Mouse (Mus musculus): ENCODE data around the gene Chordc1. TPM values are rescaled to one million over a fixed set of nuclear protein-coding genes. Genes with fewer than 3 reads are reported as not detected.
"Not testable (repeated sequence)": the region's sequence is repeated elsewhere in the genome, so short reads cannot be mapped to it uniquely, and the experiment has no call there.

The Chordc1 gene
- polyA plus RNA-seq (2015; fragmentation: Nextera tagmentation; extraction: Ambion mirVana): 24.9 and 25.8 TPM in 2 replicates

DNA sequence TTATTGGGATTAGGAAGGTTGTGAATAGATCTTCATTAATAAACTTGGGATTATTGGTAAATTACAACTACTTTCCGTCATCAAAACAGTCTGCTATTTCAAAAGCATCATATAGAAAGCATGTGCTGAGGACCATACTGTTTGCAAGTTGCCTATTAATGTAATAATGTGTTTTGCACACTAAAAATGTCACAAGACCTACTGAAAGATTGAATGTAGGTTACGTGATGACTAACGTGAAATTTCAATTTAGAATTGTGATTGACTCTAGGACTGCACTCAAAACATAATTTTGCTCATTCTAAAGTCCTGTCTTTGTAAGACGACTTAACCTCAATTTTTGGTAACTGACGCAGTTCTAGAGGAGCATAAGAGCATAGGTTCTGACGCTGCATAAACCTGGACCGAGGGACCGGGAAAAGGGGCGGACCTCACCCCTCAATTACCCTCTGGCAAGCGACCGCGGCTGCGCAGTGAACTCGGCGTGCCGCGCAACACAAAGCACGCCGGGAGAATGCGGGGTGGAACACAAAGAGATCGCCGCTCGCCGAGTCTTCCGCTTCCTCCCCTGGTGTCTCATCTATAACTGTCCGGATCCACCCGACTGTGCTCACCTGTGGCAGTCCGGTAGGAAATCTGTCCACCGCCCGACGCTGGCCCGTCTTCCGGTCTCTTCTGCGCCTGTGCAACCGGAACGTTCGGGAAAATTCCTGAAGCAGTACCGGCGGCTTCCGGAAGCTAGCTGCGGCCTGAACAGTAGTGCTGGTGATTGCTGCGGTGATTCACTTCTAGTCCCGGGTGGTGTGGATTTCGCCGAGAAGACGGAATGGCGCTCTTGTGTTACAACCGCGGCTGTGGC, at the start of gene Chordc1:
Chordc1 (plus strand) TSS at position 555 of the 859 bp plus-strand sequence.
- Histone ChIP-seq H3K27ac (ENCODE audit: low read depth) (peak within 1 kb of the TSS; percentile 92), H3K4me1 (ENCODE audit: insufficient read depth) (0 out of 2 replicates have a peak, but pooled peaks cover 6% of the 10 kb centered on the region), H3K36me3 (replicated peaks; ENCODE audit: insufficient read depth, low read length) (no peaks in the 10 kb centered on the region; the same call in 1 of the 2 replicates), H3K9ac (replicated peaks) (peak within 1 kb of the TSS; percentile 98), H3K9me3 (ENCODE audit: low read length) (no peaks in the 10 kb centered on the region), H3K4me3 (ENCODE audit: low read depth, low read length) (peak within 1 kb of the TSS; percentile 96), H3K27me3 (ENCODE audit: insufficient read depth, low read length) (no peaks in the 10 kb centered on the region), H3K4me2 (ENCODE audit: low read depth, low read length) (peak within 1 kb of the TSS; percentile 84)
- peak; percentile 26; the same call in 1 of the 2 replicates for TF ChIP-seq EP300 (IDR thresholded peaks at IDR 0.05; ENCODE audit: low read depth)
- 0 out of 2 replicates have a peak, but pooled peaks have one; percentile 10 for TF ChIP-seq CTCF (IDR thresholded peaks at IDR 0.05; ENCODE audit: low read depth)
- 3% methylated on average over 49 of the region's 49 CpGs for WGBS (ENCODE audit: insufficient replicate concordance)
- peak; percentile 93 for DNase-seq
- peak; percentile 99 for ATAC-seq

DNA sequence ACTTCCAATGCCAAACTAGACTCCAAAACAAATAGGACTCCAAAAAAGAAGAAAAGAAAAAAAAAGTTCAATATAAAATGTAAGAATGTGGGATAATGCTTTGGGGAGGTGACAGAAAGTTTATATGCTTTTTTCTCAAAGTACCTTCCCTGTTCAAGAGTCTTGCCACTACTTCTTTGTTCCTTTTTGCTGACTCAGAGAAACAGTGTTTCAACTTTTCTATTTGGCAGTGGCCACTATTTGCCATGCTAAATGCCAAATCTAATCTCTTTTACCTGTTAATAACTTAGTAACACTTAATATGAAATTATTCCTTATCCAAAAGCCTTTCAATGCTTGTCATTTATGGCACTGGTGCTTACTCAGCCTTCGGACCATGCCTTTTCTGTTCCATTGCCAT, 16.0 kb upstream of the Chordc1 start:
- DNase-seq (no peak), ATAC-seq (no peak)
- no peak overlapping the region for H3K4me3 ChIP-seq (ENCODE audit: low read depth, low read length)
- no peaks in the 10 kb centered on the region for H3K9me3 ChIP-seq (ENCODE audit: low read length)
- H3K27me3 ChIP-seq (ENCODE audit: insufficient read depth, low read length): no peaks in the 10 kb centered on the region
- WGBS (ENCODE audit: insufficient replicate concordance): 94% methylated on average over 1 of the region's 1 CpGs
- TF ChIP-seq EP300 (IDR thresholded peaks at IDR 0.05; ENCODE audit: low read depth) (no peak), CTCF (IDR thresholded peaks at IDR 0.05; ENCODE audit: low read depth) (no peak)
- H3K4me1 ChIP-seq (ENCODE audit: insufficient read depth): no peaks in the 10 kb centered on the region
- H3K36me3 ChIP-seq (replicated peaks; ENCODE audit: insufficient read depth, low read length): no peaks in the 10 kb centered on the region
- no peak overlapping the region for H3K4me2 ChIP-seq (ENCODE audit: low read depth, low read length)
- H3K27ac ChIP-seq (ENCODE audit: low read depth): no peak overlapping the region
- H3K9ac ChIP-seq (replicated peaks): no peak overlapping the region

DNA sequence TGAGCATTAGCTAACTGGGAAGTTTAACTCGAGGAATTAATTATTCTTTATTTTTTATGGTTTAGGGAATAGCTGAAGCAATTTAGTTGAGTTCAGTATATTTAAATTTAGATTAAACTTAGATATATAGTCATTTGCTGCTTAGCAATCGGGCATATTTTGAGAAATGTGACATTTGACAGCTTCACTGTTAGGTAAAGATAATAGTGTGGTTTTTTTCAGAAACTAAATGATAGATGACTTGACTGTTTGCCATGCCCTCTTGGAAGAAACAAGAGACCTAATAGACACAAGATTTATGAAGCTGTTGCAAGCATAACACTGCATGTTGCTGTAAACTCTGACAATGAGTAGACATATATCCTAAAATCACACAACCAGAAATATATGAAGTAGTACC, 15.1 kb upstream of the Chordc1 start:
- Histone ChIP-seq H3K9ac (replicated peaks) (no peak overlapping the region), H3K9me3 (ENCODE audit: low read length) (no peaks in the 10 kb centered on the region), H3K4me1 (ENCODE audit: insufficient read depth) (no peaks in the 10 kb centered on the region), H3K4me3 (ENCODE audit: low read depth, low read length) (no peak overlapping the region), H3K27me3 (ENCODE audit: insufficient read depth, low read length) (no peaks in the 10 kb centered on the region), H3K4me2 (ENCODE audit: low read depth, low read length) (no peak overlapping the region), H3K27ac (ENCODE audit: low read depth) (no peak overlapping the region), H3K36me3 (replicated peaks; ENCODE audit: insufficient read depth, low read length) (no peaks in the 10 kb centered on the region)
- no peak for TF ChIP-seq CTCF (IDR thresholded peaks at IDR 0.05; ENCODE audit: low read depth)
- TF ChIP-seq EP300 (IDR thresholded peaks at IDR 0.05; ENCODE audit: low read depth): no peak
- ATAC-seq: no peak
- DNase-seq: no peak
- WGBS (ENCODE audit: insufficient replicate concordance): 38% methylated on average over 2 of the region's 2 CpGs

DNA sequence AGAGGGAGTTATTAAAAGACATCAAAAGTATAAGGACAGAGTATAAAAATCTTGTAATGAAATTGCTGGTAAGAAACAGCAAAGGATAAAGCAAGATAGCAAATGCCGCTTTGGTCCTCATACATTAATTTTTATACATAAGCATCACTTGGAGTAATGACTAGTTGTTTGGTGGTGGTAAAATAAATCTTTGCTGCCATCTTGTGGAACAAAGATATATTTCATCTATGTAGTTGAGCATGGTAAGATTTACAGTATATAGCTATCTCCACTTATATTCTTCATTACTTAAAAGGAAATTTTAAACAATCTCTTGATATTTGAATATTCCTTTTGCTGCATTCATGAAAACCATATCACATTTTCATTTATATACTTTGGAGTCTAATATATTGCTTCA, 14.4 kb upstream of the Chordc1 start:
- 49% methylated on average over 1 of the region's 1 CpGs for WGBS (ENCODE audit: insufficient replicate concordance)

DNA sequence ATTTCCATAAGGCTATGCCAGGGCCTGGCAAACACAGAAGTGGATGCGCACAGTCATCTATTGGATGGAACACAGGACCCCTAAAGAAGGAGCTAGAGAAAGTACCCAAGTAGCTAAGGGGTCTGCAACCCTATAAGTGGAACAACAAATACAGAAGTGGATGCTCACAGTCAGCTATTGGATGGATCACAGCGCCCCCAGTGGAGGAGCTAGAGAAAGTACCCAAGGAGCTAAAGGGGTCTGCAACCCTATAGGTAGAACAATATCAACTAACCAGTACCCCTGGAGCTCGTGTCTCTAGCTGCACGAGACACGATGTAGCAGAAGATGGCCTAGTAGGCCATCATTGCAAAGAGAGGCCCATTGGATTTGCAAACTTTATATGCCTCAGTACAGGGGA, 13.2 kb upstream of the Chordc1 start:
- not testable (repeated sequence) for H3K4me3 ChIP-seq (ENCODE audit: low read depth, low read length); H3K9me3 ChIP-seq (ENCODE audit: low read length); H3K4me2 ChIP-seq (ENCODE audit: low read depth, low read length); H3K36me3 ChIP-seq (replicated peaks; ENCODE audit: insufficient read depth, low read length); H3K27me3 ChIP-seq (ENCODE audit: insufficient read depth, low read length); H3K9ac ChIP-seq (replicated peaks); H3K4me1 ChIP-seq (ENCODE audit: insufficient read depth); ATAC-seq; DNase-seq; H3K27ac ChIP-seq (ENCODE audit: low read depth)
- TF ChIP-seq CTCF (IDR thresholded peaks at IDR 0.05; ENCODE audit: low read depth): peak; percentile 50
- 37% methylated on average over 5 of the region's 5 CpGs for WGBS (ENCODE audit: insufficient replicate concordance)

More for the DNA sequence above, 14.4 kb upstream of the Chordc1 start:
- Histone ChIP-seq H3K4me1 (ENCODE audit: insufficient read depth) (no peaks in the 10 kb centered on the region), H3K27me3 (ENCODE audit: insufficient read depth, low read length) (no peaks in the 10 kb centered on the region), H3K9ac (replicated peaks) (no peak overlapping the region), H3K27ac (ENCODE audit: low read depth) (no peak overlapping the region), H3K4me3 (ENCODE audit: low read depth, low read length) (no peak overlapping the region), H3K9me3 (ENCODE audit: low read length) (no peaks in the 10 kb centered on the region), H3K36me3 (replicated peaks; ENCODE audit: insufficient read depth, low read length) (no peaks in the 10 kb centered on the region), H3K4me2 (ENCODE audit: low read depth, low read length) (no peak overlapping the region)
- no peak for TF ChIP-seq EP300 (IDR thresholded peaks at IDR 0.05; ENCODE audit: low read depth)
- peak; percentile 34 for TF ChIP-seq CTCF (IDR thresholded peaks at IDR 0.05; ENCODE audit: low read depth)
- no peak for DNase-seq
- no peak for ATAC-seq

DNA sequence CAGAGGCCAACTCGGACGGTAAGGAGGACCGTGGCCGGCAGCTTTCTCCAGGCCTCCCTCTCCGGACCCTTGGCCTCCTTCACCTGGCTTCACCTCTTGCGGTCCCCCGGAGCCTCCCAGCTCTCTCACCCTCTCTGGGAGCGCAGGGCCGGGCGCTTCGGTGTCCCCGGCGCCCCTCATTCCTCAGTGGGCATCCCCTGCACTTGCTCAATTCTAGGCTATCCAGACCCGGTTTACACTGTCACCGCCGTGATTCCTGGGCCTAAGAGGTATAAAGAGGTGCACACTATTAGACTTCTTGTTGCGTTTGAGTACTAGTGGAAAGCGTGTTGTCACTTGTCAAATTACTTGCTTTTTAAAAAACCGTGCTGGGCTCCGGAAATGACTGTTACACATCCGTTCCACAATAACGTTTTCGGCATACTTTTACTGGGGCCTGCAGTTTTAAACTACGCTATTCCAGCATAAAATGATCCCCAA, 558 bp downstream of the Chordc1 start:
- peak overlapping the region; percentile 98 for H3K9ac ChIP-seq (replicated peaks)
- DNase-seq: no peak
- 0 out of 2 replicates have a peak, but pooled peaks cover 6% of the 10 kb centered on the region for H3K4me1 ChIP-seq (ENCODE audit: insufficient read depth)
- TF ChIP-seq EP300 (IDR thresholded peaks at IDR 0.05; ENCODE audit: low read depth) (no peak), CTCF (IDR thresholded peaks at IDR 0.05; ENCODE audit: low read depth) (no peak)
- ATAC-seq: peak; percentile 22
- no peaks in the 10 kb centered on the region for H3K9me3 ChIP-seq (ENCODE audit: low read length)
- no peaks in the 10 kb centered on the region; the same call in 1 of the 2 replicates for H3K36me3 ChIP-seq (replicated peaks; ENCODE audit: insufficient read depth, low read length)
- no peaks in the 10 kb centered on the region for H3K27me3 ChIP-seq (ENCODE audit: insufficient read depth, low read length)
- H3K27ac ChIP-seq (ENCODE audit: low read depth): peak overlapping the region; percentile 92
- peak overlapping the region; percentile 96 for H3K4me3 ChIP-seq (ENCODE audit: low read depth, low read length)
- WGBS (ENCODE audit: insufficient replicate concordance): under 1% methylated on average over 24 of the region's 24 CpGs
- peak overlapping the region; percentile 84 for H3K4me2 ChIP-seq (ENCODE audit: low read depth, low read length)

All from liver, postnatal 0 days (tissue).